Mouse (Mus musculus): ENCODE measurements around the gene Arhgef25. TPM values are rescaled to one million over a fixed set of nuclear protein-coding genes. Genes with fewer than 3 reads are reported as not detected.
"Not testable (repeated sequence)": the region's sequence is repeated elsewhere in the genome, so short reads cannot be mapped to it uniquely, and the experiment has no call there.

Arhgef25 gene
- polyA plus RNA-seq, 1 experiment, result 9.2 TPM

DNA sequence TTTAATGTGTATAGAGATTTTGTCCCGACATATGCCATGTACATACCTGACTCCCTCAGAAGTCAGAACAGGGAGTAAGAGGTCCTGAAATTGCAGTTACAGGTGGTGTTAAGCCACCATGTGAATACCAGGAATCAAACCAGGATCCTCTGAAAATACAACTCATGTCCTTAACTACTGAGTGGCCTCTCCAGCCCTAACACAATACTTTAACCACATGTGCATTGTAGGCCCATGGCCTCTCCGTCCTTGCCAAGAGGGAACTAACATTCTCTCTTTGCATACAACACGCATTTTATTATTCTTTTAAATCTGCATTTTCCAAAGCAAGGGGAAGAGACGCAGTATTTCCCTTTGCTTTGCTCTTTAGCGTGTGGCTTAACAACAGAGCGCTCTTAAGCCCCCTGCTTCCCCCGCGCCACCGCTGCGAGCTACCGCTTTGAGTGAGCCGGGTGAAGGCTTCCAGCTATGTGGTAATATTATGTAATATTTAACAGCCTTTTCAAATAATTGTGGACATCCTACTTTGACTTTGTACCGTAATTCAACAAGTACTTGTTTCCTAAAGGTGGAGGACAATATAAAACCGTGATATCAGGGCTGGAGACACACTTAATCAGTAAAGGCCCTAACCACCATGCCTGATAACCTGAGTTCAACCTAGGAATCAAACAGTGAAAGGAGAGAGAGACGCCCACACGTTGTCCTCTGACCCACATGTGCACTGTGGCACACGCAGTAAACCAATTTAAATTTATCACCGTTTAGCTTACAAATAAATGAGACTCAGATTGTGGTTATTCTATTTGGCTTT, 51.3 kb downstream of the Arhgef25 start:
- TF ChIP-seq CTCF (conservative IDR thresholded peaks at IDR 0.05; ENCODE audit: insufficient read depth, insufficient read length, low read depth, low read length), result no peak
- TF ChIP-seq POLR2A (IDR thresholded peaks at IDR 0.05; ENCODE audit: low read depth, low read length), result no peak
- Histone ChIP-seq H3K36me3 (ENCODE audit: control insufficient read depth, insufficient read depth, low read length) (no peaks in the 10 kb centered on the region), H3K27me3 (replicated peaks; ENCODE audit: control insufficient read depth, insufficient read depth, low read length) (no peaks in the 10 kb centered on the region), H3K4me1 (ENCODE audit: control insufficient read depth, insufficient read depth, low read length) (peaks cover 6% of the 10 kb centered on the region; the same call in 1 of the 2 replicates), H3K4me3 (ENCODE audit: insufficient read depth, low read depth, low read length) (no peak overlapping the region), H3K27ac (ENCODE audit: insufficient read depth, low read depth, low read length) (no peak overlapping the region)
- peak; percentile 54 for DNase-seq
- 55% methylated on average over 18 of the region's 18 CpGs for WGBS

- no peak for TF ChIP-seq POLR2A (IDR thresholded peaks at IDR 0.05; ENCODE audit: low read depth, low read length)
- TF ChIP-seq CTCF (conservative IDR thresholded peaks at IDR 0.05; ENCODE audit: insufficient read depth, insufficient read length, low read depth, low read length), result no peak
- no peak for DNase-seq
- no peak overlapping the region for H3K27ac ChIP-seq (ENCODE audit: insufficient read depth, low read depth, low read length)
- peaks cover 6% of the 10 kb centered on the region; the same call in 1 of the 2 replicates for H3K4me1 ChIP-seq (ENCODE audit: control insufficient read depth, insufficient read depth, low read length)
- no peaks in the 10 kb centered on the region for H3K36me3 ChIP-seq (ENCODE audit: control insufficient read depth, insufficient read depth, low read length)
- no peaks in the 10 kb centered on the region for H3K27me3 ChIP-seq (replicated peaks; ENCODE audit: control insufficient read depth, insufficient read depth, low read length)
- no peak overlapping the region for H3K4me3 ChIP-seq (ENCODE audit: insufficient read depth, low read depth, low read length)
- WGBS, result 84% methylated on average over 3 of the region's 3 CpGs
Measured at GRCm38 (mm10) chr10:127137896-127138295, 52.0 kb downstream of the Arhgef25 start.

DNA sequence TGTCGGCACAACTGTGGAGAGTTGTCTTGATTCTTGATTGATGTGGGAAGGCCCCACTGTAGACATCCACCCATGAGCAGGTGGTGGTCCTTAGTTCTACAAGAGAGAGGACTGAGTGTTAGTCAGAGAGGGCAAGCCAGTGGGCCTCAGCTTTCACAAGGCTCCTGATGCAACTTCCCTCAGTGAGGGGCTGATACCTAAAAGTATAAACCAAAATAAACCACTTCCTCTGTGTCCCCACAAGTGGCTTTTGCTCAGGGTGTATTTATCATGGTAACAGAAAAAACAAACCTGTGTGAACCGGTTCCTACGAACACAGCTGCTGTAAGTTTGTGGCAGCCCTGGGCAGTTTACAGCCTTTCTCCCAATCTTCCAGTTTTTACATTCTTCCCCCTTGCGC, 53.4 kb downstream of the Arhgef25 start:
- TF ChIP-seq POLR2A (IDR thresholded peaks at IDR 0.05; ENCODE audit: low read depth, low read length), result no peak
- TF ChIP-seq CTCF (conservative IDR thresholded peaks at IDR 0.05; ENCODE audit: insufficient read depth, insufficient read length, low read depth, low read length), result no peak
- Histone ChIP-seq H3K36me3 (ENCODE audit: control insufficient read depth, insufficient read depth, low read length) (no peaks in the 10 kb centered on the region), H3K4me1 (ENCODE audit: control insufficient read depth, insufficient read depth, low read length) (peaks cover 6% of the 10 kb centered on the region; the same call in 1 of the 2 replicates), H3K27me3 (replicated peaks; ENCODE audit: control insufficient read depth, insufficient read depth, low read length) (no peaks in the 10 kb centered on the region), H3K27ac (ENCODE audit: insufficient read depth, low read depth, low read length) (no peak overlapping the region), H3K4me3 (ENCODE audit: insufficient read depth, low read depth, low read length) (no peak overlapping the region)
- 75% methylated on average over 4 of the region's 4 CpGs for WGBS
- DNase-seq, result no peak

- H3K36me3 ChIP-seq (ENCODE audit: control insufficient read depth, insufficient read depth, low read length), result no peaks in the 10 kb centered on the region
- peaks cover 6% of the 10 kb centered on the region; the same call in 1 of the 2 replicates for H3K4me1 ChIP-seq (ENCODE audit: control insufficient read depth, insufficient read depth, low read length)
- no peak overlapping the region for H3K27ac ChIP-seq (ENCODE audit: insufficient read depth, low read depth, low read length)
- no peak overlapping the region for H3K4me3 ChIP-seq (ENCODE audit: insufficient read depth, low read depth, low read length)
- no peak for DNase-seq
- TF ChIP-seq POLR2A (IDR thresholded peaks at IDR 0.05; ENCODE audit: low read depth, low read length), result no peak
- TF ChIP-seq CTCF (conservative IDR thresholded peaks at IDR 0.05; ENCODE audit: insufficient read depth, insufficient read length, low read depth, low read length), result no peak
- 67% methylated on average over 8 of the region's 8 CpGs for WGBS
- H3K27me3 ChIP-seq (replicated peaks; ENCODE audit: control insufficient read depth, insufficient read depth, low read length), result no peaks in the 10 kb centered on the region
Measured at GRCm38 (mm10) chr10:127135118-127135836, 54.6 kb downstream of the Arhgef25 start.

GRCm38 (mm10) chr10:127134394-127135035, 55.4 kb downstream of the Arhgef25 start:
- WGBS, result 89% methylated on average over 3 of the region's 3 CpGs
- H3K27me3 ChIP-seq (replicated peaks; ENCODE audit: control insufficient read depth, insufficient read depth, low read length); H3K27ac ChIP-seq (ENCODE audit: insufficient read depth, low read depth, low read length); H3K4me1 ChIP-seq (ENCODE audit: control insufficient read depth, insufficient read depth, low read length); H3K4me3 ChIP-seq (ENCODE audit: insufficient read depth, low read depth, low read length); H3K36me3 ChIP-seq (ENCODE audit: control insufficient read depth, insufficient read depth, low read length): not testable (repeated sequence)
- TF ChIP-seq CTCF (conservative IDR thresholded peaks at IDR 0.05; ENCODE audit: insufficient read depth, insufficient read length, low read depth, low read length), result peak; percentile 63
- peak; percentile 49 for DNase-seq

Other genes starting within 250 kb of the Arhgef25 start
- 118 and 126 TPM in 2 replicates for gene Ctdsp2, start 211.4 kb downstream of the Arhgef25 start, polyA plus RNA-seq (2012; rRNA removed)
- gene Avil, start 189.4 kb downstream of the Arhgef25 start, polyA plus RNA-seq (2012; rRNA removed), result 0.14 and 0.19 TPM in 2 replicates
- gene Tsfm, start 159.2 kb downstream of the Arhgef25 start, polyA plus RNA-seq (2012; rRNA removed), result 54.0 and 58.1 TPM in 2 replicates
- gene Mettl1, start 148.7 kb downstream of the Arhgef25 start, polyA plus RNA-seq (2012; rRNA removed), result 24.5 and 27.5 TPM in 2 replicates
- 2.4 and 3.1 TPM in 2 replicates for gene Eef1akmt3, start 148.6 kb downstream of the Arhgef25 start, polyA plus RNA-seq (2012; rRNA removed)
- 13.5 and 14.3 TPM in 2 replicates for gene Cyp27b1, start 141.8 kb downstream of the Arhgef25 start, polyA plus RNA-seq (2012; rRNA removed)
- gene March9, start 129.9 kb downstream of the Arhgef25 start, polyA plus RNA-seq (2012; rRNA removed), result 13.1 and 15.3 TPM in 2 replicates
- gene Cdk4, start 126.5 kb downstream of the Arhgef25 start, polyA plus RNA-seq (2012; rRNA removed), result 195 and 216 TPM in 2 replicates
- gene Tspan31, start 119.8 kb downstream of the Arhgef25 start, polyA plus RNA-seq (2012; rRNA removed), result 102 and 117 TPM in 2 replicates
- gene Agap2, start 114.8 kb downstream of the Arhgef25 start, polyA plus RNA-seq (2012; rRNA removed), result 1.3 and 2.2 TPM in 2 replicates
- 108 and 114 TPM in 2 replicates for gene Os9, start 69.0 kb downstream of the Arhgef25 start, polyA plus RNA-seq (2012; rRNA removed)
- gene B4galnt1, start 24.9 kb downstream of the Arhgef25 start, polyA plus RNA-seq (2012; rRNA removed), result 15.4 and 27.5 TPM in 2 replicates
- 6.6 and 8.1 TPM in 2 replicates for gene Slc26a10, start 9.4 kb downstream of the Arhgef25 start, polyA plus RNA-seq (2012; rRNA removed)
- 101 and 132 TPM in 2 replicates for gene Dtx3, start 5.6 kb upstream of the Arhgef25 start, polyA plus RNA-seq (2012; rRNA removed)
- 116 and 120 TPM in 2 replicates for gene Pip4k2c, start 21.5 kb upstream of the Arhgef25 start, polyA plus RNA-seq (2012; rRNA removed)
- gene Kif5a, start 73.3 kb upstream of the Arhgef25 start, polyA plus RNA-seq (2012; rRNA removed), result 3.7 and 6.7 TPM in 2 replicates
- 181 and 184 TPM in 2 replicates for gene Dctn2, start 76.3 kb upstream of the Arhgef25 start, polyA plus RNA-seq (2012; rRNA removed)
- gene Mbd6, start 98.9 kb upstream of the Arhgef25 start, polyA plus RNA-seq (2012; rRNA removed), result 24.6 and 26.8 TPM in 2 replicates
- 44.4 and 48.3 TPM in 2 replicates for gene Mars, start 121.7 kb upstream of the Arhgef25 start, polyA plus RNA-seq (2012; rRNA removed)
- gene Arhgap9, start 131.9 kb upstream of the Arhgef25 start, polyA plus RNA-seq (2012; rRNA removed), result 2.7 and 6.0 TPM in 2 replicates
- gene Gli1, start 151.9 kb upstream of the Arhgef25 start, polyA plus RNA-seq (2012; rRNA removed), result 1.7 and 3.0 TPM in 2 replicates
- gene Inhbe, start 164.3 kb upstream of the Arhgef25 start, polyA plus RNA-seq (2012; rRNA removed), result not detected in 2 replicates
- gene Inhbc, start 180.3 kb upstream of the Arhgef25 start, polyA plus RNA-seq (2012; rRNA removed), result 0.12 TPM in 1 of 2 replicates, not detected in the other
- 93.8 and 101 TPM in 2 replicates for gene R3hdm2, start 190.2 kb upstream of the Arhgef25 start, polyA plus RNA-seq (2012; rRNA removed)

All from kidney, adult 2 months (tissue).